Mouse (Mus musculus) thymus, adult 2 months (tissue): ENCODE data around the gene Aspn.

Source experiments
- CTCF ChIP-seq: fragments of 200-500 bp; IDR thresholded peaks from 2 replicates; pipeline ENCODE4 v1.5.1; 2012; ENCODE audit warnings: mild to moderate bottlenecking, control low read depth, low read length, moderate library complexity, borderline replicate concordance; ENCODE audit not compliant: control insufficient read depth, poor library complexity, insufficient read depth; ENCODE audit errors: extremely low read depth
- POLR2A ChIP-seq: fragments of 200-500 bp; IDR thresholded peaks from 2 replicates; pipeline ENCODE4 v1.6.1; 2012; ENCODE audit warnings: mild to moderate bottlenecking, low read length, control low read depth, moderate library complexity; ENCODE audit not compliant: control insufficient read depth, poor library complexity, insufficient read depth; ENCODE audit errors: extremely low read depth

DNA sequence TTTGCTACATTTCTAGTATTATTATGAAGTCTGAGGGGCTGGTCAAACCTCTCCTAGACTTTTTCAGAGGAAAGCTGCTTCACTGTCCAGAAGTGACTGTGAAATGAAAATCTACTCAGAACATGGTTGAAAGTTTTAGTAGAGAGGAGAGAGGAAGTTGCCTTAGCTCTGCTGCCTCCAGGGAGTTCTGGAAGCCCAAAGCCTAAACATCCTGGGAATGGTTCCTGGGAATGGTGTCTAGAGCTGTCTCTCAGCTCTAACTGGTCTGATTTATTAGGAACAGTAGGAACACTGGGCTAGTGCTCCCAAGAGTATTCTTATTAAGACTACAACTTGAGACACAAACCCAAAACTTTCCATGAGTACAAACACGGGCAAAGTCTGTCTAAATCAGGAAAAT, 2.3 kb downstream of the Aspn start:
- TF ChIP-seq POLR2A: no peak
- TF ChIP-seq CTCF: no peak
